Comparison of ENCODE assay signal across 8 mouse cellular contexts in genomic region chr2:158610488-158611325, GRCm38 (mm10). TPM values are rescaled to one million over a fixed set of nuclear protein-coding genes. Genes with fewer than 3 reads are reported as not detected.
DNase-seq lines count a peak whose midpoint lies in the region; ATAC-seq lines count a peak whose summit lies in the region.

TSS of gene Slc32a1 (plus strand) at chr2:158610767.

- H3K27me3 ChIP-seq in heart, embryonic 12.5 days (replicated peaks), result peaks cover 99% of the 10 kb centered on the region
- H3K27me3 ChIP-seq in embryonic facial prominence, embryonic 13.5 days, result peaks cover 100% of the 10 kb centered on the region
- peaks cover 48% of the 10 kb centered on the region for H3K27me3 ChIP-seq in midbrain, embryonic 15.5 days (replicated peaks)

- peak within 1 kb of the TSS; percentile 53 for H3K4me2 ChIP-seq in heart, embryonic 12.5 days
- H3K4me2 ChIP-seq in embryonic facial prominence, embryonic 13.5 days, result peak within 1 kb of the TSS; percentile 53
- H3K4me2 ChIP-seq in midbrain, embryonic 15.5 days, result peak within 1 kb of the TSS; percentile 51

- H3K27ac ChIP-seq in heart, embryonic 12.5 days (ENCODE audit: poor library complexity, severe bottlenecking), result no peak within 1 kb of the TSS
- H3K27ac ChIP-seq in embryonic facial prominence, embryonic 13.5 days, result no peak within 1 kb of the TSS
- H3K27ac ChIP-seq in midbrain, embryonic 15.5 days, result peak within 1 kb of the TSS; percentile 89

- ATAC-seq in heart, embryonic 12.5 days (ENCODE audit: insufficient number of reproducible peaks, low FRiP score), result peak; percentile 52; the same call in 1 of the 2 replicates
- ATAC-seq in embryonic facial prominence, embryonic 13.5 days (ENCODE audit: insufficient number of reproducible peaks, insufficient read depth, low FRiP score, low TSS enrichment, low read depth), result peak; percentile 33; the same call in 1 of the 2 replicates
- ATAC-seq in midbrain, embryonic 15.5 days (replicated peaks), result peak; percentile 72

- no peak for DNase-seq in heart, adult 8-10 months (ENCODE audit: low spot score)
- peak; percentile 41 to 54 for DNase-seq in B cell, adult 2 months
- DNase-seq in layer of hippocampus, postnatal 14 days (ENCODE audit: low spot score in 2 of 2), result no peak
- DNase-seq in spleen, adult 12 weeks (ENCODE audit: low spot score), result no peak
- no peak for DNase-seq in adrenal gland, postnatal 10 days

- WGBS in heart, embryonic 12.5 days, result under 1% methylated on average over 77 of the region's 77 CpGs
- 1% methylated on average over 77 of the region's 77 CpGs for WGBS in embryonic facial prominence, embryonic 13.5 days
- under 1% methylated on average over 77 of the region's 77 CpGs for WGBS in midbrain, embryonic 15.5 days

- no peaks in the 10 kb centered on the region for H3K9me3 ChIP-seq in heart, embryonic 12.5 days (replicated peaks)
- no peaks in the 10 kb centered on the region for H3K9me3 ChIP-seq in embryonic facial prominence, embryonic 13.5 days
- no peaks in the 10 kb centered on the region for H3K9me3 ChIP-seq in midbrain, embryonic 15.5 days

- H3K36me3 ChIP-seq in heart, embryonic 12.5 days, result no peaks in the 10 kb centered on the region
- no peaks in the 10 kb centered on the region for H3K36me3 ChIP-seq in embryonic facial prominence, embryonic 13.5 days
- no peaks in the 10 kb centered on the region for H3K36me3 ChIP-seq in midbrain, embryonic 15.5 days (replicated peaks)

- no peak within 1 kb of the TSS for H3K9ac ChIP-seq in heart, embryonic 12.5 days
- no peak within 1 kb of the TSS for H3K9ac ChIP-seq in embryonic facial prominence, embryonic 13.5 days
- H3K9ac ChIP-seq in midbrain, embryonic 15.5 days, result peak within 1 kb of the TSS; percentile 59

- peak within 1 kb of the TSS; percentile 30 for H3K4me3 ChIP-seq in heart, embryonic 12.5 days
- peak within 1 kb of the TSS; percentile 33 for H3K4me3 ChIP-seq in embryonic facial prominence, embryonic 13.5 days
- H3K4me3 ChIP-seq in midbrain, embryonic 15.5 days, result peak within 1 kb of the TSS; percentile 50

- H3K4me1 ChIP-seq in heart, embryonic 12.5 days (replicated peaks), result peaks cover 44% of the 10 kb centered on the region
- H3K4me1 ChIP-seq in embryonic facial prominence, embryonic 13.5 days, result peaks cover 26% of the 10 kb centered on the region
- H3K4me1 ChIP-seq in midbrain, embryonic 15.5 days, result peaks cover 40% of the 10 kb centered on the region

RNA-seq across cellular contexts. Expression of gene Slc32a1, which starts in this region (rescaled TPM):
- 0.08 TPM in 1 of 2 replicates, not detected in the other for polyA plus RNA-seq in heart, embryonic 12.5 days (2016; fragmentation: Nextera tagmentation; extraction: Ambion mirVana)
- not detected for total RNA-seq in heart, adult 8-10 months (2022)
- polyA plus RNA-seq in embryonic facial prominence, embryonic 13.5 days (2015; fragmentation: Nextera tagmentation; extraction: Ambion mirVana), result not detected in 2 replicates
- total RNA-seq in layer of hippocampus, postnatal 14 days (2021), result 10 to 100 TPM; 76.0 to 76.9 TPM
- polyA plus RNA-seq in midbrain, embryonic 15.5 days (2015; fragmentation: Nextera tagmentation; extraction: Ambion mirVana), result 9.8 and 10.5 TPM in 2 replicates
- total RNA-seq in adrenal gland, postnatal 10 days (2021), result not detected

Comparison
In these comparisons a context has a peak if more than half of its experiments do, and no peak if none do; other contexts are left out.
1. RNA of gene Slc32a1 (total RNA-seq): 76.0 to 76.9 TPM in layer of hippocampus, postnatal 14 days; not detected in adrenal gland, postnatal 10 days and not detected in heart, adult 8-10 months; every median in the first group is over 10 times any median in the second.
2. RNA of gene Slc32a1 (polyA plus RNA-seq): 9.8 to 10.5 TPM in midbrain, embryonic 15.5 days; 0.08 TPM in heart, embryonic 12.5 days and not detected in embryonic facial prominence, embryonic 13.5 days; every median in the first group is over 10 times any median in the second.
3. Peak in ATAC-seq, H3K4me3 ChIP-seq and H3K4me2 ChIP-seq in heart, embryonic 12.5 days; RNA of the gene not detected or under 1 TPM.
4. Peak in ATAC-seq, H3K4me3 ChIP-seq and H3K4me2 ChIP-seq in embryonic facial prominence, embryonic 13.5 days; RNA of the gene not detected or under 1 TPM.
5. DNase-seq: peak in B cell, adult 2 months (2 of 2); none in heart, adult 8-10 months (single experiment), layer of hippocampus, postnatal 14 days (0 of 2), spleen, adult 12 weeks (single experiment) and adrenal gland, postnatal 10 days (single experiment).
6. Peak in every context shown above with its lines, with median percentiles within 50 percentile points of each other: ATAC-seq, H3K4me2 ChIP-seq and H3K4me3 ChIP-seq.